Mouse (Mus musculus): ENCODE measurements around the gene Tmtc2.

The Tmtc2 gene

GRCm38 (mm10) chr10:105573908-105574694 is at the start of gene Tmtc2:
Gene Tmtc2, minus strand, starts transcription at chr10:105574451.
- peak; percentile 91 to 97 for DNase-seq

GRCm38 (mm10) chr10:105612117-105612516 is 37.9 kb upstream of the Tmtc2 start:
- no peak for DNase-seq

GRCm38 (mm10) chr10:105598826-105599225 is 24.6 kb upstream of the Tmtc2 start:
- peak in 1 of 2 experiments; percentile 30 for DNase-seq

DNA sequence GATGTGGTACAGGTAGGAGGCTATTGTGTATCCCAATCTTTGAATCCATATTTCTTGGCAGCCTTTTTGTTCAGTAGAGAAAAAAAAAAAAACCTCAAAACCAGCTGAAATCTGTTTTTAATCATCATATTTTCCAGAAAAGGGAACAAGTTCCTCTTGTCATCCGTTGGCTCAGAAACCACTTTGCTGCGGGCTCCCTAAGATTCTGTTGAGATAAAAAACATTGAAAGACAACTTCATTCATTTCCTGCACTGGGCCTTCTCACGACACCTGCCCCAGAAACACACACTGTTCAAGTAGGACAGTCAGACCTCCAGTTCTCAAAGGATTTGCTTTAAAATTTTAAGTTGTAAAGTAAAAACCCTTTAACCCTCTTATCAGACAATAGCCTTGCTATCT is 23.0 kb upstream of the Tmtc2 start:
- DNase-seq: no peak

DNA sequence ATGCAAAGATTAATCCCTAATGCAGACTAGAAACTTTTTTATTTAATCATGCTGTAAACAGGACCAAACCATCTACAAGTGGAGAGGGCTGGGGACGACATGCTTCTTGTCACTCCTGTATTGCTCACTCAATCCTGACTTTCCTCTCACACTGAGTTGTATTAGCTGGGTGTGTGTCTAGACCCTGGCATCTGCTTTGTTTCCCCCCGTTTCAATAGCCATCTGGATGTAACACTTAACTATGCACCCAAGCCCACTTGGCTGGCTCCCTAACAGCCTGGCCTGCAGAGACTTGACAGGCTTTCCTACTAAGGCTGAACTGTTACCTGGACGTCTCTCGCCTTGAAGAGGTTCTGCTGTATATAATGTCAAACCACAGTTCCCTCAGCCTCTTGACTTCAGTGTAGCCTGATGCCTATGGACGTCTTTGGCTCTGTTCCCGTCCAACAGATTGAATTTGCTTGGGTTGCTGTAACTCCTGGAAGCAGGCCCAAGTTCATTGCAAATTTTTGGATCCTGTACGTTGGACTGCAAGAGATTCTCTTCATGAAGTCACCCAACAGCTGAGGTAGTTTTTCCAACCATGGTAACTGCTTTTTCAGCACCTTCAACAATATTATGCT is 21.3 kb upstream of the Tmtc2 start:
- DNase-seq: peak; percentile 81 to 82

- no peak for DNase-seq
Observed at GRCm38 (mm10) chr10:105588141-105588540, 13.9 kb upstream of the Tmtc2 start.

DNA sequence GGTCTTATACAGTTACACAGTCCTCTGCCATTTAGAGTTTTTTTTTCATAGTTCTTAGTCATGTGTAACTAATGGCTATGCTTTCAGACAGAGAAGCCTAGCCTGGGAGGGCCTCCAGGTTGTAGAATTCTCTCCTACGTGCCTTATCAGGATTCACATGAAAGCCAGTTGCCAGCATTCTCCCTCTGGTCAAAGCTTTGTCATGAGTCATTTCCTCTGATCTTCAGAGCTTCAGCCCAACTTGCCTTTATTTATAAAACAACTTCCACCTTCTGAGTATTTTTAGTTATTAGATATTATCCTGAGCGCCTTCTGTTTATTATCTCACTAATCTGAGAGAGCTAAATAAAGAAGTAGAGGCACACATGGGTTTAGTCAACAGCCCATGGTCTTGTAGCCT is 5.1 kb upstream of the Tmtc2 start:
- DNase-seq: no peak

DNA sequence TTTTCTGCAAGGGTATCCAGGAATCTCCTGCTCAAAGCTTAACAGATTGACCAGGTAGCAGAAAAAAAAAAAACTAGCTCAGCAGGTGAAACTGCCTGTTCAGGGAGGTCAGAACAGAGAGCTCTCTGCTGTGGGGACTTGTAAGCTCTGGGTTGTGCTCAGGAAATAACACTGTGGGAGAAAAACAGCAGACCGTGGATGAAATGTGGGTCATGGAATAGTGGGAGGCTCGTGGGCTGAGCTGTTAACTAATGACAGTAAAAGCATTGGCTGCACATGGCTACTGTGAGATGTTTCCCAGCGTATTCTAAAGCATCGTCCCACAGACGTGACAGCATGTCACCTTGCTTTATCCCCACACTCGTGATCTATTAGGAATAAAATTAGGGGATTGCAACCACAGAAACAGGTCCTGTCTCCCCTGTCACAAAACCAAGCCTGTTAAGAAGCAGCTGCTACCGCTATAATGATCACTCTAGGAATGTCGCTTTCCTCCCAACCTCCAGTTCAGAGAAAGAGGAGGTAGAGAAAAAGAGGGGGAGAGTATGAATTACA is 4.1 kb upstream of the Tmtc2 start:
- DNase-seq: peak; percentile 69 to 73

DNA sequence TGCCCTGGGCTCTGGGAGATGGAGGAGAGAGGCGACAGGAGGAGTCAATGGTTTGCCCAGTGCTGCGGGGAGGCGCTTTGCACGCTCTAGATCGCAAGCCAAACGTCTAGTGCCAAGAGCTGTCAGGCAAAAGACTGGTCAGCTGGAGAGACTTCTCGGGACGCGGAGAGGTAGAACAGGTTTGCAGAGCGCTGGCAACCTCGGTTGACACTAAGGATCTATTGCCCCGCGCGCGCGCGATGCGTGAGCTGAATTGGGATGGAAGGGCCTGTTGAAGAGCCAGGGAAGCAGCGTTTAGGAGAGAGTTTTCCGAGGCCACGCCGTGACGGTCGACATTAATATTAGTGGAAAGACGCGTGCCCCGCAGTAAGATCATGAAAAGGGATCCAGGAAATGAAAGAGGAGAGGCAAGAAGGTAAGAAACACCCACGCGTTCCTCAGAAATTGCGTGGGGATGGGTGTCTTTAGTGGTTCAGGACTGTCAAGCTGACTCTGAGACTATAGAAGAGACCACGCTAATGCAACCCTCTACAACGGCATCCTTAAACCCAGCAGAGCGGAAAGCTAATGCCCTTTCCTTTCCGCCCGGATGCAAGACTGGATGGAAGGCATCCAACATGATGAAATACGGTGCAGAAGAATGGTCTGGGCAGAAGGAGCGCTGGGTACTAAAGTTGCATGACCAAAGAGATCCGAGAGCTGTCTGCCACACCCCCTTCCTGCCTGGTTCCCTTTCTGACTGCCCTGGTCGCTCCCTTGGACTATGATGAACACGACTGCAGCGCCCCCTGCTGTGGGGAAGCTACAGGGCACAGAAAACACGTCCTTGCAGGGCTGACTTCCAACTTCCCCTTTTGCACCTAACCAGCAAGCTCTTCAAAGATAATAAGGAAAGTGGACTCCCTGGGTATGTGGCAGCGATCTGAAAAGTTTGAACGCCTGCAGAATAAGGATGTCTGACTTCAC is 727 bp upstream of the Tmtc2 start:
- peak; percentile 94 to 97 for DNase-seq

DNA sequence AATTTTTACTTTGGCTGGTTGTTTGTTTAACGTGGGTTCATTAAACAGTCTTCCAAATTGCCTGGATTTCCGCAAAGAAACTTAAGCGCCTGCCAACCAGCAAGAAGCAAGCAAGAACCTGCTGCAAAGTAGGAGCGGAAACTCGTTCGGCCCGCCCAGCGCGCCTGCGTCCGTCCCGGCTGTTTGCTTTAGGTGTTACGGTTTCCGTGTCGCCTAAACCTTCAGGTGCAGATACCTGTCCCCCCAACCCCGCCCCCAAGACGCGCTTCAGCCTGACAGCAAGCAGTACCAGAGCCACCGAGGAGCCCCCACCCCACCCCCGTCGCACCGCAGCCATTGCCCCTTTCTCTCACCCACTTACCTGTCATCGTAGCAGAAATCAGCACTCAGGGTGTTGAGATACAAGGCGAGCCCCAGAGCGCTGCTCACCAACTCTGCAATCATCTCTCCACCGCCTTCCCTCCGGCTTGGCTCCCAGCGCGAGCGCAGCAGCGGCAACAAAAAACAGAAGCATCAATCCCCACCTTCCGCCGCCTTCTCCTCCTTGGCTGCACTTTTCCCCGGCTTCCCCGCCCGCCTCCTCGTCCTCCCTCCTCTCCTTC is 844 bp downstream of the Tmtc2 start:
- DNase-seq: peak; percentile 69 to 70

GRCm38 (mm10) chr10:105572829-105573228 is 1.4 kb downstream of the Tmtc2 start:
- peak in 1 of 2 experiments; percentile 34 for DNase-seq

- DNase-seq: peak in 1 of 2 experiments; percentile 33
Observed at GRCm38 (mm10) chr10:105572301-105572700, 1.9 kb downstream of the Tmtc2 start.

- DNase-seq: peak in 1 of 2 experiments; percentile 35
Observed at GRCm38 (mm10) chr10:105571831-105572230, 2.4 kb downstream of the Tmtc2 start.

- peak in 1 of 2 experiments; percentile 22 for DNase-seq
Observed at GRCm38 (mm10) chr10:105571019-105571418, 3.2 kb downstream of the Tmtc2 start.

- DNase-seq: no peak
Observed at GRCm38 (mm10) chr10:105569573-105569972, 4.7 kb downstream of the Tmtc2 start.

DNA sequence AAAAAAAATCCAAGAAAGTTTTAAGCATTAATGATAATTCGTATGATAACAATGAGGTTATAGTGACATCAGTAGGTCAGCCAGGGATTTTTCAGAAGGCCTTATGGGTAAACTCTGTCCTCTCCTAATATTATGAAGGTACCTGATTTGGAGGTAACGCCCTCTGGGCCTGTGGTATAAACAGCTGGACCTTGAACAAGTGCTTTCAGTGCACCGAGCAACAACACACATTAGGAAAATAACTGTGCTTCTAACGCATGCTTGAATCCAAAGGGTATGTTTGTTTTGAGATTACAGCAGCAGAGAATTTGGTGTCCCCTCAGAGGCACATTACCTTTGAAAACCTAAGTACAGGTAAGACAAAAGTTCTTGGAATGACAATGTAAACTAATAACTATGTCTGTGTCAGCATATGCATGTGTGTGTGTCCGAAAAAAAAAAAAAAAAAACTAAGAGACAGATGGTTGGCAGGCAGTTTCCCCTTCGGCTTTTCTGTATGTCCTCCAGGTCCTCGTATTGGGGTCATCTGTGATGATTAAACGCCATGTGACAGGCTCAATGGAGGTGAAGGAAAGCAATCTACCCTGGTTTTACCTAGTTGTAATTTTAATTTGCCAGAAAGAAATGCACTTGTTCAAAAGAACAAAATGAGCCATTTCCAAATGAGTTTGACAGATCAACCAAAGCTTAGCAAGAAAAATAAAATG is 6.3 kb downstream of the Tmtc2 start:
- DNase-seq: peak; percentile 54 to 74

GRCm38 (mm10) chr10:105561548-105561947 is 12.7 kb downstream of the Tmtc2 start:
- DNase-seq: no peak

DNA sequence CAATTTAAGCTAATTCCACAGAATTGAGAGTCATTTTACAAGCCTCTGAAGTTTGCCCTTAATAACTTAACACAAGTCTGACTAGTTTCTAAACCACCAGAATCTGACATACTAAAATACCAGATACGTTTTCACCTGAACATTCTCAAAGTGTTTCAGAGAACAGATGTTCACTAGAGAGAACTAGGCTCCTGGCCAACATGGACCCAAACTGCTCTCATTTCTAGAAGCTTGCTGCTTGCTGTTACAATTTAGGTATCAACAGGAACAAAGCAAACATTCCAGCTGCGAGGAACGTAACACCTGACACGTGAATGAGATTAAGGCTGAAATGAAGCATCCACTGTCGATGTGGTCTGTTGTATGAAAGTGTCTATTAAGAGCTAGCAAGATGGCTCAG is 16.7 kb downstream of the Tmtc2 start:
- DNase-seq: peak; percentile 37 to 45

- no peak for DNase-seq
Observed at GRCm38 (mm10) chr10:105556890-105557572, 17.2 kb downstream of the Tmtc2 start.

DNA sequence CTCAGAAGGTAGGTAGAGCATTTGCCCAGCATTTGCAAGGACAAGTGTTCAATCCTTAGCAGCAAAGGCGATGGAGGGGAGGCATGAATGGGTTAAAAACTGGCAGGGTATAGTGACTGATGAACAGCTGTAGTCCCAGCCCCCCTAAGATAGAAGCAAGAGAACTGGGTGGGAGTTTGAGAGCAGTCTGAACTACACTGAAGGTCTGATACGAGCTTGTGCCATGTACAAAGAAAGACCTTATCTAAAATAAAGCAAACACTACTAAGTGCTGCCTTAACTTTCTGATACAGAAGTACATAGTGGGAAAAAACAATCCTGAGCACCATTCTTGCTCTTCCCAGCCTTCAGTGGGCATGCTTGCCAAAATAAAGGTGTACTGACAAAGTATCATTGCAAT is 20.1 kb downstream of the Tmtc2 start:
- no peak for DNase-seq

- no peak for DNase-seq
Observed at GRCm38 (mm10) chr10:105548040-105548439, 26.2 kb downstream of the Tmtc2 start.

All from cerebellum, adult 18-20 months (tissue).